Mouse (Mus musculus) neural tube, embryonic 11.5 days (tissue): ENCODE data around the gene Creb1. TPM values are rescaled to one million over a fixed set of nuclear protein-coding genes. Genes with fewer than 3 reads are reported as not detected.

ENCODE experiments used
- ATAC-seq: fragments of 200-750 bp; cut with Nextera tagmentation; 2 replicates; pipeline ENCODE4 v1.8.0; 2017; ENCODE audit warnings: moderate number of reproducible peaks, mild to moderate bottlenecking, moderate TSS enrichment, moderate library complexity; ENCODE audit not compliant: insufficient read depth, low FRiP score, low TSS enrichment
- DNase-seq: peaks from one replicate; pipeline ENCODE4 v3.0.0-alpha.2; 2015; ENCODE audit warnings: low spot score
- H3K27ac ChIP-seq: fragments of 300-500 bp; sonication (generic); 2 replicates; pipeline ENCODE4 v1.5.1; 2014; ENCODE audit warnings: low read depth, mild to moderate bottlenecking, low read length
- H3K27me3 ChIP-seq: fragments of 300-500 bp; sonication (generic); 2 replicates; pipeline ENCODE4 v1.6.1; 2014; ENCODE audit warnings: mild to moderate bottlenecking, low read length, mixed read lengths; ENCODE audit not compliant: control insufficient read depth, insufficient read depth
- H3K36me3 ChIP-seq: fragments of 300-500 bp; sonication (generic); 2 replicates; pipeline ENCODE4 v1.6.1; 2014; ENCODE audit warnings: mild to moderate bottlenecking, low read length, moderate library complexity, mixed read lengths; ENCODE audit not compliant: control insufficient read depth, insufficient read depth
- H3K4me1 ChIP-seq: fragments of 300-500 bp; sonication (generic); 2 replicates; pipeline ENCODE4 v1.6.1; 2014; ENCODE audit warnings: low read length, mixed read lengths; ENCODE audit not compliant: control insufficient read depth, insufficient read depth
- H3K4me2 ChIP-seq: fragments of 300-500 bp; sonication (generic); 2 replicates; pipeline ENCODE4 v1.6.1; 2014; ENCODE audit warnings: low read depth, mild to moderate bottlenecking, moderate library complexity
- H3K4me3 ChIP-seq: fragments of 300-500 bp; sonication (generic); 2 replicates; pipeline ENCODE4 v1.5.1; 2014; ENCODE audit warnings: low read depth, low read length
- H3K9ac ChIP-seq: fragments of 300-500 bp; sonication (generic); 2 replicates; pipeline ENCODE4 v1.6.1; 2014; ENCODE audit warnings: mild to moderate bottlenecking, low read length
- H3K9me3 ChIP-seq: fragments of 300-500 bp; sonication (generic); 2 replicates; pipeline ENCODE4 v1.6.1; 2016; ENCODE audit warnings: low read length; ENCODE audit not compliant: control insufficient read depth
- WGBS: fragments of 180-500 bp; shearing (Covaris S2); extraction: QIAGEN DNeasy Blood & Tissue Kit; methylation state at CpG from one replicate; pipeline ENCODE4 v1.1.7; 2014; 5-methylcytosine and 5-hydroxymethylcytosine counted together
- polyA plus RNA-seq: library from polyadenylated mRNA; unstranded; fragments of >200 nt; fragmentation: Nextera tagmentation; extraction: Ambion mirVana; gene quantifications from 2 replicates; pipeline ENCODE4 v1.2.1, GENCODE M21; 2014

Gene Creb1
- polyA plus RNA-seq, 1 experiment from 2014 or later, result 63.0 TPM

GRCm38 (mm10) chr1:64518480-64518879 is 14.0 kb upstream of the Creb1 start:
- Histone ChIP-seq H3K4me2 (no peak overlapping the region), H3K4me3 (no peak overlapping the region), H3K9me3 (no peaks in the 10 kb centered on the region), H3K9ac (no peak overlapping the region), H3K36me3 (no peaks in the 10 kb centered on the region), H3K4me1 (no peaks in the 10 kb centered on the region), H3K27me3 (no peaks in the 10 kb centered on the region), H3K27ac (no peak overlapping the region)
- ATAC-seq, result no peak
- DNase-seq, result no peak
- 80% methylated on average over 3 of the region's 3 CpGs for WGBS

- DNase-seq (no peak), ATAC-seq (no peak)
- Histone ChIP-seq H3K9ac (no peak overlapping the region), H3K4me2 (no peak overlapping the region), H3K4me1 (no peaks in the 10 kb centered on the region), H3K27me3 (no peaks in the 10 kb centered on the region), H3K36me3 (no peaks in the 10 kb centered on the region), H3K4me3 (no peak overlapping the region), H3K27ac (no peak overlapping the region), H3K9me3 (no peaks in the 10 kb centered on the region)
- 75% methylated on average over 1 of the region's 1 CpGs for WGBS
These were observed 13.1 kb upstream of the Creb1 start for GRCm38 (mm10) chr1:64519345-64519744.

GRCm38 (mm10) chr1:64519901-64520300 is 12.5 kb upstream of the Creb1 start:
- Histone ChIP-seq H3K4me3 (no peak overlapping the region), H3K27me3 (no peaks in the 10 kb centered on the region), H3K9me3 (no peaks in the 10 kb centered on the region), H3K36me3 (no peaks in the 10 kb centered on the region), H3K4me2 (no peak overlapping the region), H3K4me1 (no peaks in the 10 kb centered on the region), H3K9ac (no peak overlapping the region), H3K27ac (no peak overlapping the region)
- 73% methylated on average over 1 of the region's 1 CpGs for WGBS
- ATAC-seq, result no peak
- no peak for DNase-seq

- 83% methylated on average over 3 of the region's 3 CpGs for WGBS
- no peaks in the 10 kb centered on the region for H3K9me3 ChIP-seq
- H3K4me1 ChIP-seq, result no peaks in the 10 kb centered on the region
- H3K36me3 ChIP-seq, result no peaks in the 10 kb centered on the region
- no peak overlapping the region for H3K4me2 ChIP-seq
- H3K27ac ChIP-seq, result no peak overlapping the region
- ATAC-seq, result no peak
- no peak overlapping the region for H3K4me3 ChIP-seq
- no peaks in the 10 kb centered on the region for H3K27me3 ChIP-seq
- H3K9ac ChIP-seq, result no peak overlapping the region
- DNase-seq, result no peak
These were observed 10.7 kb upstream of the Creb1 start for GRCm38 (mm10) chr1:64521734-64522133.

GRCm38 (mm10) chr1:64522637-64523036 is 9.8 kb upstream of the Creb1 start:
- DNase-seq, result no peak
- Histone ChIP-seq H3K27me3 (no peaks in the 10 kb centered on the region), H3K36me3 (no peaks in the 10 kb centered on the region), H3K4me3 (no peak overlapping the region), H3K9ac (no peak overlapping the region), H3K27ac (no peak overlapping the region), H3K4me2 (no peak overlapping the region), H3K9me3 (no peaks in the 10 kb centered on the region), H3K4me1 (no peaks in the 10 kb centered on the region)
- ATAC-seq, result no peak
- WGBS, result 89% methylated on average over 6 of the region's 6 CpGs

- H3K4me3 ChIP-seq, result no peak overlapping the region
- no peaks in the 10 kb centered on the region for H3K4me1 ChIP-seq
- no peaks in the 10 kb centered on the region for H3K27me3 ChIP-seq
- H3K9ac ChIP-seq, result no peak overlapping the region
- no peaks in the 10 kb centered on the region for H3K36me3 ChIP-seq
- no peak overlapping the region for H3K27ac ChIP-seq
- 87% methylated on average over 1 of the region's 1 CpGs for WGBS
- no peak overlapping the region for H3K4me2 ChIP-seq
- ATAC-seq (no peak), DNase-seq (no peak)
- H3K9me3 ChIP-seq, result no peaks in the 10 kb centered on the region
These were observed 9.3 kb upstream of the Creb1 start for GRCm38 (mm10) chr1:64523117-64523516.

GRCm38 (mm10) chr1:64524661-64525060 is 7.8 kb upstream of the Creb1 start:
- no peak overlapping the region for H3K9ac ChIP-seq
- ATAC-seq, result no peak
- 77% methylated on average over 2 of the region's 2 CpGs for WGBS

GRCm38 (mm10) chr1:64527626-64528025 is 4.8 kb upstream of the Creb1 start:
- Histone ChIP-seq H3K9ac (no peak overlapping the region), H3K9me3 (no peaks in the 10 kb centered on the region), H3K27me3 (no peaks in the 10 kb centered on the region), H3K4me2 (no peak overlapping the region), H3K4me1 (no peaks in the 10 kb centered on the region), H3K27ac (no peak overlapping the region), H3K36me3 (no peaks in the 10 kb centered on the region), H3K4me3 (no peak overlapping the region)
- no peak for ATAC-seq
- no peak for DNase-seq

More at GRCm38 (mm10) chr1:64524661-64525060, 7.8 kb upstream of the Creb1 start:
- DNase-seq, result no peak
- Histone ChIP-seq H3K36me3 (no peaks in the 10 kb centered on the region), H3K9me3 (no peaks in the 10 kb centered on the region), H3K27me3 (no peaks in the 10 kb centered on the region), H3K4me3 (no peak overlapping the region), H3K27ac (no peak overlapping the region), H3K4me1 (no peaks in the 10 kb centered on the region), H3K4me2 (no peak overlapping the region)

- H3K36me3 ChIP-seq, result no peaks in the 10 kb centered on the region
- H3K9ac ChIP-seq, result no peak overlapping the region
- no peak overlapping the region for H3K27ac ChIP-seq
- H3K4me2 ChIP-seq, result no peak overlapping the region
- no peaks in the 10 kb centered on the region for H3K9me3 ChIP-seq
- no peak overlapping the region for H3K4me3 ChIP-seq
- no peaks in the 10 kb centered on the region for H3K27me3 ChIP-seq
- no peak for ATAC-seq
- 89% methylated on average over 5 of the region's 5 CpGs for WGBS
- peaks cover 5% of the 10 kb centered on the region; the same call in 1 of the 2 replicates for H3K4me1 ChIP-seq
- no peak for DNase-seq
These were observed 2.6 kb upstream of the Creb1 start for GRCm38 (mm10) chr1:64529781-64530315.
